Mouse (Mus musculus) bone marrow, adult 2 months (tissue): ENCODE measurements around the gene Zswim9. TPM values are rescaled to one million over a fixed set of nuclear protein-coding genes. Genes with fewer than 3 reads are reported as not detected.

ENCODE experiments used
- H3K27ac ChIP-seq: fragments of 200-500 bp; 2 replicates; pipeline ENCODE4 v1.5.1; 2012; ENCODE audit warnings: low read depth, mild to moderate bottlenecking, control low read depth, inconsistent platforms, low read length; ENCODE audit not compliant: control insufficient read depth, poor library complexity, insufficient read depth
- H3K4me1 ChIP-seq: fragments of 200-500 bp; 2 replicates; pipeline ENCODE4 v1.6.1; 2011; ENCODE audit warnings: low read length; ENCODE audit not compliant: control insufficient read depth, insufficient read depth
- H3K4me3 ChIP-seq: fragments of 200-500 bp; replicated peaks from 2 replicates; pipeline ENCODE3; 2011; ENCODE audit warnings: mild to moderate bottlenecking, low read depth, low read length, control low read depth; ENCODE audit not compliant: control insufficient read depth
- CTCF ChIP-seq: fragments of 200-500 bp; IDR thresholded peaks from 2 replicates; pipeline ENCODE4 v1.5.1; 2011; ENCODE audit warnings: low read length, control low read depth; ENCODE audit not compliant: control insufficient read depth, insufficient read depth
- POLR2A ChIP-seq: fragments of 200-500 bp; IDR thresholded peaks from 2 replicates; pipeline ENCODE4 v1.6.1; 2011; ENCODE audit warnings: low read depth, mild to moderate bottlenecking, control low read depth, low read length, borderline replicate concordance; ENCODE audit not compliant: control insufficient read depth
- polyA plus RNA-seq: library from polyadenylated mRNA; stranded (reverse); fragments of >200 nt; gene quantifications from 2 replicates; pipeline ENCODE4 v1.2.4, GENCODE M21; 2011; ENCODE audit warnings: low replicate concordance; ENCODE audit not compliant: missing spikeins, insufficient read depth, insufficient read length

The Zswim9 gene
- polyA plus RNA-seq, 1 experiment = 4.0 TPM

DNA sequence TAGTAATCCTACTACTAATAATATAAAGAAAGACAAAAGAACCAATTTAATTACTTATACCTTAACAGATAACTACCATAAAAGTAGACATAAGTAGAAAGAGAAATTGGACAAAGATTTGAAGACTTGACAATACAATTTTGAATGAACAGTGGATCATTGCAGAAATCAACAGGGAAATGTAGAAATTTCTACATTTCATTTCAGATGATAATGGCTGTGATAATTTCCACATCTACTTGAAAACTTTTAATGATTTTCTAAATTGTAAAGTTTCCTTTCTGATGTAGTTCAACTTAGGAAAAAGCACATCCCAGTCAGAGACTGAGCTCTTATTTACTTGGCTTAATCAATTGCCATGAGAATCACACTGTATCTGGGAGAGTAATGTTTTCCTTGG, 65.8 kb downstream of the Zswim9 start, which contains the start of gene Vmn1r89:
TSS of gene Vmn1r89 (plus strand) at position 301 of the 400 bp plus-strand sequence.
- Histone ChIP-seq H3K4me1 (no peaks in the 10 kb centered on the region), H3K4me3 (no peak within 1 kb of the TSS), H3K27ac (no peak within 1 kb of the TSS)
- TF ChIP-seq CTCF (no peak), POLR2A (no peak)

Other genes with a start within 250 kb of the Zswim9 start
- 123 and 183 TPM in 2 replicates for gene Chmp2a, start 243.9 kb downstream of the Zswim9 start, polyA plus RNA-seq
- gene Ube2m, start 240.4 kb downstream of the Zswim9 start, polyA plus RNA-seq = 132 and 135 TPM in 2 replicates
- 0.83 and 4.1 TPM in 2 replicates for gene Mzf1, start 224.0 kb downstream of the Zswim9 start, polyA plus RNA-seq
- 0.55 and 0.77 TPM in 2 replicates for gene Vmn1r85, start 183.5 kb downstream of the Zswim9 start, polyA plus RNA-seq
- gene Vmn1r86, start 158.8 kb downstream of the Zswim9 start, polyA plus RNA-seq = not detected in 2 replicates
- not detected in 2 replicates for gene Vmn1r87, start 138.6 kb downstream of the Zswim9 start, polyA plus RNA-seq
- gene Vmn1r88, start 119.2 kb downstream of the Zswim9 start, polyA plus RNA-seq = 0.31 and 1.7 TPM in 2 replicates
- gene Vmn1r89, start 65.7 kb downstream of the Zswim9 start, polyA plus RNA-seq = not detected in 2 replicates
- gene Lig1, start 1.4 kb downstream of the Zswim9 start, polyA plus RNA-seq = 174 and 228 TPM in 2 replicates
- 2.0 and 5.5 TPM in 2 replicates for gene Pla2g4c, start 45.9 kb upstream of the Zswim9 start, polyA plus RNA-seq
- not detected in 2 replicates for gene Cabp5, start 119.4 kb upstream of the Zswim9 start, polyA plus RNA-seq
- not detected in 2 replicates for gene Bsph1, start 172.1 kb upstream of the Zswim9 start, polyA plus RNA-seq